Mouse (Mus musculus) midbrain, postnatal 0 days (tissue): ENCODE data around the gene Ttll11. TPM values are rescaled to one million over a fixed set of nuclear protein-coding genes. Genes with fewer than 3 reads are reported as not detected.
A peak's percentile ranks its signal among the peaks of the same experiment; 100 is the strongest.

Experiments used
- ATAC-seq: fragments of 200-750 bp; cut with Nextera tagmentation; 2 replicates; pipeline ENCODE4 v1.8.0; 2017; ENCODE audit warnings: moderate number of reproducible peaks, mild to moderate bottlenecking, moderate TSS enrichment, moderate library complexity; ENCODE audit not compliant: low FRiP score
- DNase-seq: peaks from one replicate; pipeline ENCODE4 v3.0.0-alpha.2; 2015; ENCODE audit warnings: low spot score
- H3K27ac ChIP-seq: fragments of 300-500 bp; sonication (generic); 2 replicates; pipeline ENCODE4 v1.5.1; 2014; ENCODE audit warnings: low read depth, mild to moderate bottlenecking, low read length, mixed read lengths
- H3K27me3 ChIP-seq: fragments of 300-500 bp; sonication (generic); 2 replicates; pipeline ENCODE4 v1.6.1; 2014; ENCODE audit warnings: low read length, control low read depth, mixed read lengths; ENCODE audit not compliant: insufficient read depth
- H3K36me3 ChIP-seq: fragments of 300-500 bp; sonication (generic); 2 replicates; pipeline ENCODE4 v1.6.1; 2014; ENCODE audit warnings: low read length, control low read depth, mixed read lengths; ENCODE audit not compliant: insufficient read depth
- H3K4me1 ChIP-seq: fragments of 300-500 bp; sonication (generic); 2 replicates; pipeline ENCODE4 v1.6.1; 2014; ENCODE audit warnings: mild to moderate bottlenecking, control low read depth, antibody characterized with exemption, low read length, mixed read lengths; ENCODE audit not compliant: insufficient read depth
- H3K4me2 ChIP-seq: fragments of 300-500 bp; sonication (generic); 2 replicates; pipeline ENCODE4 v1.6.1; 2014; ENCODE audit warnings: low read depth, mild to moderate bottlenecking, low read length, mixed read lengths; ENCODE audit not compliant: poor library complexity, severe bottlenecking
- H3K4me3 ChIP-seq: fragments of 300-500 bp; sonication (generic); 2 replicates; pipeline ENCODE4 v1.5.1; 2014; ENCODE audit warnings: low read depth, mild to moderate bottlenecking, low read length, moderate library complexity
- H3K9ac ChIP-seq: fragments of 300-500 bp; sonication (generic); replicated peaks from 2 replicates; pipeline ENCODE4 v1.6.1; 2014; ENCODE audit warnings: mild to moderate bottlenecking, low read length, moderate library complexity, mixed read lengths; ENCODE audit not compliant: poor library complexity, severe bottlenecking
- H3K9me3 ChIP-seq: fragments of 300-500 bp; sonication (generic); 2 replicates; pipeline ENCODE4 v1.6.1; 2016; ENCODE audit warnings: low read length, control low read depth
- CTCF ChIP-seq: IDR thresholded peaks from 2 replicates; pipeline ENCODE4 v1.5.1; 2016; ENCODE audit warnings: antibody characterized with exemption, mild to moderate bottlenecking
- WGBS: fragments of 180-500 bp; shearing (Covaris S2); extraction: QIAGEN DNeasy Blood & Tissue Kit; methylation state at CpG from one replicate; pipeline ENCODE4 v1.1.7; 2014; 5-methylcytosine and 5-hydroxymethylcytosine counted together
- polyA plus RNA-seq: library from polyadenylated mRNA; unstranded; fragments of >200 nt; fragmentation: Nextera tagmentation; extraction: Ambion mirVana; gene quantifications from 2 replicates; pipeline ENCODE4 v1.2.1, GENCODE M21; 2015
- total RNA-seq: library from RNA; depleted of rRNA; stranded (reverse); fragments of >200 nt; gene quantifications from 2 replicates; pipeline ENCODE4 v1.2.3, GENCODE M21; 2014

Gene Ttll11
- total and polyA plus RNA-seq, 2 experiments from 2014 or later = 7.8 to 15.8 TPM

GRCm38 (mm10) chr2:35874421-35874820 lies 105.3 kb downstream of the Ttll11 start:
- Histone ChIP-seq H3K4me1 (peaks cover 4% of the 10 kb centered on the region; the same call in 1 of the 2 replicates), H3K36me3 (no peaks in the 10 kb centered on the region), H3K4me2 (no peak overlapping the region), H3K27me3 (no peaks in the 10 kb centered on the region), H3K9me3 (no peaks in the 10 kb centered on the region), H3K27ac (no peak overlapping the region), H3K9ac (no peak overlapping the region), H3K4me3 (no peak overlapping the region)
- no peak for TF ChIP-seq CTCF
- 89% methylated on average over 8 of the region's 8 CpGs for WGBS
- no peak for DNase-seq
- ATAC-seq = no peak

DNA sequence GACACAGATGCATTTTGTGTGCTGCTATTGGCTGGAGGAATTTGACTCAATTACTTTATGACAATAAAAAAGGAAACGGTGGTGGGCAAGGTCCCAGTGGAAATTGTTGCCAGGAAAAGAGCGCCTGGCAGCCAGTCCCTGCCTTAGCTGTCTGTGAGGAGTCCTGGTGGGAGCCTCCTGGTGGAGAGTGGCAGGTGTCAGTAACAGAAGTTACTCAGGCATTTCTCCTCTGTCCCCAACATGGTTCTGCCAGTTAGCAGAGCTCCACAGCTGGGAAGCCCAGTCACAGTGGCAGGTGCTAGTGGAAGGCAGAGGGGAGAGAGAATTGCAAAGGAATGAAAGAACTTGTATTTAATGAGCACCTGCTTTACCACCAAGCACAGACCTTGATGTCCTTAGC lies 110.5 kb downstream of the Ttll11 start:
- no peak for DNase-seq
- H3K4me3 ChIP-seq = no peak overlapping the region
- peak; percentile 24 for TF ChIP-seq CTCF
- H3K27me3 ChIP-seq = no peaks in the 10 kb centered on the region
- no peak overlapping the region for H3K27ac ChIP-seq
- H3K9ac ChIP-seq = no peak overlapping the region
- H3K4me2 ChIP-seq = no peak overlapping the region
- no peaks in the 10 kb centered on the region for H3K9me3 ChIP-seq
- ATAC-seq = no peak
- WGBS = 25% methylated on average over 2 of the region's 2 CpGs
- no peaks in the 10 kb centered on the region for H3K36me3 ChIP-seq
- no peaks in the 10 kb centered on the region for H3K4me1 ChIP-seq

DNA sequence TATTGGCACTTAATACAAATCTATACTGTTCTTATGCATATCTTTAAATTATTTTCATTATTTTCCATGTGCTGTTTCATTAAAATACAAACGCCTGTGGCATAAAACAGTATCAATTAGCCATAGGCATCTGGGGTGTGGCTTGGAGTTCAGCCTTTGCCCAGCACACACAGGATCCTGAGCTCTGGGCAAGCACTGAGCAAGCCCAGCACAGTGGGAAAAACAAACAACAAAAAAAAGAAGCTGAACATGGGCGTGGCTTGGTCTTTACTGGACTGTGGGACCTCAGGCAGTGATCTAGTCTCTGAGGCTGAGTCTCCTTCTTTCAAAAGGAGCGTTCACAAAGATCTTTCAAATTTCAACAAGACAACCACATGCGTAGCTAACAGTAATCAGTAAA lies 116.4 kb downstream of the Ttll11 start:
- WGBS = 69% methylated on average over 4 of the region's 4 CpGs
- no peak for ATAC-seq
- no peaks in the 10 kb centered on the region for H3K9me3 ChIP-seq

GRCm38 (mm10) chr2:35861185-35861584 lies 118.5 kb downstream of the Ttll11 start:
- no peak for ATAC-seq
- H3K4me3 ChIP-seq = no peak overlapping the region
- no peaks in the 10 kb centered on the region for H3K36me3 ChIP-seq
- H3K9ac ChIP-seq = no peak overlapping the region
- H3K4me2 ChIP-seq = no peak overlapping the region
- no peaks in the 10 kb centered on the region for H3K9me3 ChIP-seq
- H3K27me3 ChIP-seq = no peaks in the 10 kb centered on the region
- H3K4me1 ChIP-seq = no peaks in the 10 kb centered on the region
- DNase-seq = no peak
- 88% methylated on average over 7 of the region's 7 CpGs for WGBS
- TF ChIP-seq CTCF = no peak
- H3K27ac ChIP-seq = no peak overlapping the region

More for the DNA sequence above, 116.4 kb downstream of the Ttll11 start:
- no peaks in the 10 kb centered on the region for H3K27me3 ChIP-seq
- H3K9ac ChIP-seq = no peak overlapping the region
- H3K4me2 ChIP-seq = no peak overlapping the region
- no peak overlapping the region for H3K4me3 ChIP-seq
- H3K4me1 ChIP-seq = no peaks in the 10 kb centered on the region
- TF ChIP-seq CTCF = no peak
- no peaks in the 10 kb centered on the region for H3K36me3 ChIP-seq
- H3K27ac ChIP-seq = no peak overlapping the region
- no peak for DNase-seq

DNA sequence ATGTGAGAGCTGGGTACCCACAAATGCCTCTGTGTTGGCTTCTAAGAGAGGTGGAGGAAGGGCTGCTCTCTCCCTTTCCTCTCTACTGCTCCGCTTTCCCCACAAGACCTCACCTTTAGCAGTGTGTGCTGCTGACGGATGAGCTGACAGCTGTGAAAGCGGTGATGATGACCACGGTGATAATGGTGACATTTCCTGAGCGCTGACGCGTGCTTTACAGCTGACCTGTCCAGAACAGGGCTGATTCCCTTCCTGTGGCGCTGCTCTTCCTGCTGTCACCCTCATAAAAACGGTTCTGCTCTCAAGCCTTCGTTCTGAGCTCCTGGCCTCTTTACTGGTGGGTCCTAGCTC lies 119.3 kb downstream of the Ttll11 start:
- no peak for ATAC-seq
- no peak overlapping the region for H3K9ac ChIP-seq
- 80% methylated on average over 10 of the region's 10 CpGs for WGBS

DNA sequence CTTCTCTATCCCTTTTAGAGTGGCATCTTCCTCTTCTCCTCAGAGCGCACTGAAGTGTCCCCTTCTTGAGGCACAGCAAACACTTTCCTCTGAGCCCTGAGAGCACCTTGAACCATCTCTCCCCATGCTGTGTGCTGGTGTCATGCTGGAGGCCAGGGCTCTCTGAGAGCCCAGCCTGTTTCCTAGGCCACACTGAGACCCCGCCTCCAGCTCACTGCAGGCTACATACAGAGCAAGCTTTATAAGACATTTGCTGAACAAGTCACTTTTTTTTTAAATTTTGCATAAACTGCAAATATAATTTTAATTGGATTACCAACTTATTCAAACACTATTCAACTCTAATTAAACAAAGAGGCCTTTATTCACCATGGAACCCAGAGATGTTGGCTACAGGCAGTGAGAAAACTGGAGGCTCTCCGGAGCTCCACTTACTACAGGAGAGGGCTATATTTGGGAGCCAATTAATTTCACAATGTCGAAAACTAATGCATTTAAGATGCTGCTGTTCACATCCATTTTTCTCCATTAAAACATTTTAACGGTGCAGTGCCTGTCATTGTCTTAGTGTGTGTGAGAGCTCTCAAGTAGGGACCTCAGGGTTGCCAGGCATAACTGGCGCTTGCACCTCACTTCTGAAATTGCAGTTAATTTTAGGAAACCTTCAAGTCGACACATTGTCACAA lies 119.9 kb downstream of the Ttll11 start:
- peak overlapping the region; percentile 52 for H3K27ac ChIP-seq
- H3K9ac ChIP-seq = no peak overlapping the region
- no peak overlapping the region for H3K4me2 ChIP-seq
- ATAC-seq (peak; percentile 66; the same call in 1 of the 2 replicates), DNase-seq (no peak)
- no peaks in the 10 kb centered on the region for H3K27me3 ChIP-seq
- no peaks in the 10 kb centered on the region for H3K36me3 ChIP-seq
- no peaks in the 10 kb centered on the region for H3K4me1 ChIP-seq
- WGBS = 59% methylated on average over 7 of the region's 7 CpGs
- TF ChIP-seq CTCF = no peak
- H3K4me3 ChIP-seq = no peak overlapping the region
- H3K9me3 ChIP-seq = no peaks in the 10 kb centered on the region

More for the DNA sequence above, 119.3 kb downstream of the Ttll11 start:
- no peak overlapping the region for H3K4me2 ChIP-seq
- peak overlapping the region; percentile 52 for H3K27ac ChIP-seq
- no peak for DNase-seq
- no peaks in the 10 kb centered on the region for H3K27me3 ChIP-seq
- no peaks in the 10 kb centered on the region for H3K4me1 ChIP-seq
- no peaks in the 10 kb centered on the region for H3K9me3 ChIP-seq
- no peak overlapping the region for H3K4me3 ChIP-seq
- no peaks in the 10 kb centered on the region for H3K36me3 ChIP-seq
- no peak for TF ChIP-seq CTCF
